Mouse (Mus musculus): ENCODE data around the gene Idh2. TPM values are rescaled to one million over a fixed set of nuclear protein-coding genes. Genes with fewer than 3 reads are reported as not detected.
A peak's percentile ranks its signal among the peaks of the same experiment; 100 is the strongest.
"Not testable (repeated sequence)": the region's sequence is repeated elsewhere in the genome, so short reads cannot be mapped to it uniquely, and the experiment has no call there.

The Idh2 gene
- polyA plus RNA-seq, 1 experiment from 2014 or later: 351 TPM

DNA sequence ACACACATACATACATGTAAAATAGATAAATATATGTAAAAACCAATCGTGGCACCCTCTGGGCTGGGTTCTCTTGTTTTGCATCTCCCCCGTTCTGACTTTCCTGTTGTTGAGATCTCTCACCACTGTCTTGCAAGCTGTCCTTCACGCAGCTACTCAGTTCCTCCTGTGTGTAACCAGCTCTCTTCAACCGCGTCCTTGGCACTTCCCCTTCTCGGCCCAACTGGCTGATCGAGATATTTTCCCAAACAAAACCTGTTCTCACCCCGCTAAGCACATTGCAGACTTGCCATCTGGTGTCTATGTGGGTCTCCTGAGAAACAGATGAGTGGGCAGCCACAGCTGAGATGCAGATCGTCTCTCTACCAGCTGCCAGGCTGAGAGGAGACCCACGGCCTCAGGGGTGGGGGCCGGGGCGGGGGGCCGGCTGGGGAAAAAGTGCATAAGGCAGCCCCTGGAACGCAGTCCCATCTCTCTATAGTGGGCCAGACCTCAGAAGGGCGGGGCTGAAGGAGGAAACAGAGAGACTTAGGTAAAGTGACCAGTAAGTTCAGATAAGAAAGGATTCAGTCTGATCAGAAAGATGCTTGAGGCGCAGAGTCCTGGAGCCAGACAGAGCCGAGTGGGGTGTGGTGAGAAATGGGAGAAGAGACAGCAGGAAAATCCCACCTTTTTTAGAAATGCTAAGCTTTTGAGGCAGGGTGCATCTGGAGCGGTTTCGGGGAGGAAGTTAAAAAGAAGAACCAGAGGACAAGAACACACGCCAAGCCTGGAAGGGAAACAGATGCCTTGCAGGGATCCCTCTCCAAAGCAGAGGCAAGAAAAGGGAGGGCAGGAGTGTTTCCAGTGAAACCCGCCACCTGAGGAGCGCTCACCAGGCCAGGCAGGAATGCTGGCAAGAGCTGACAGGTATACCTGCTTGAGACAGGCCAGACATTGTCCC lies 28.4 kb upstream of the Idh2 start:
- peak; percentile 87 for ATAC-seq
- H3K9ac ChIP-seq: 0 out of 2 replicates have a peak overlapping the region, but pooled peaks have one; percentile 18
- peaks cover 15% of the 10 kb centered on the region for H3K4me1 ChIP-seq
- H3K4me3 ChIP-seq: no peak overlapping the region
- 50% methylated on average over 22 of the region's 22 CpGs for WGBS
- H3K4me2 ChIP-seq: peak overlapping the region; percentile 31
- H3K36me3 ChIP-seq (ENCODE audit: poor library complexity, severe bottlenecking): no peaks in the 10 kb centered on the region
- H3K27ac ChIP-seq: peak overlapping the region; percentile 74
- no peaks in the 10 kb centered on the region for H3K27me3 ChIP-seq
- H3K9me3 ChIP-seq (replicated peaks): no peaks in the 10 kb centered on the region

DNA sequence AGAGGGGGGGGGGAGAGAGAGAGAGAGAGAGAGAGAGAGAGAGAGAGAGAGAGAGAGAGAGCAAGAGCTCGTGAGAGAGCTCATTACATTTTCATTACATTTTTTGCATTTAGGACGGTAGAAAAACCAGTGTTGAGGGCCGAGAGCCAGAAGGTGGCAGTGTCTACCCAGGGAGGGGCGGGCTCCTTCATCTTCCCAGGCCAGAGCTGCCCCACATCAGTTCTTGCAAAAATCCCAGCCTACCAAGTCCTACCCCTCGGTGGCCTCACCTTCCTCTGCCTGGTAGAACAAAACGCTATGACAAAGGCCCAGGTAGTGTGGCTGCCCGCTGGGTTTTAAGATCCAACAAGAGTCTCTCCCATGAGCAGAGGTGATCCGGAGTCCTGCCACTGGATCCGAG lies 25.6 kb upstream of the Idh2 start:
- WGBS: 14% methylated on average over 9 of the region's 9 CpGs
- Histone ChIP-seq H3K4me3 (no peak overlapping the region), H3K27ac (no peak overlapping the region), H3K4me1 (peaks cover 15% of the 10 kb centered on the region), H3K36me3 (ENCODE audit: poor library complexity, severe bottlenecking) (no peaks in the 10 kb centered on the region), H3K4me2 (no peak overlapping the region), H3K9ac (no peak overlapping the region; the same call in 1 of the 2 replicates), H3K9me3 (replicated peaks) (peaks cover 12% of the 10 kb centered on the region), H3K27me3 (no peaks in the 10 kb centered on the region)
- ATAC-seq: peak; percentile 69; the same call in 1 of the 2 replicates

DNA sequence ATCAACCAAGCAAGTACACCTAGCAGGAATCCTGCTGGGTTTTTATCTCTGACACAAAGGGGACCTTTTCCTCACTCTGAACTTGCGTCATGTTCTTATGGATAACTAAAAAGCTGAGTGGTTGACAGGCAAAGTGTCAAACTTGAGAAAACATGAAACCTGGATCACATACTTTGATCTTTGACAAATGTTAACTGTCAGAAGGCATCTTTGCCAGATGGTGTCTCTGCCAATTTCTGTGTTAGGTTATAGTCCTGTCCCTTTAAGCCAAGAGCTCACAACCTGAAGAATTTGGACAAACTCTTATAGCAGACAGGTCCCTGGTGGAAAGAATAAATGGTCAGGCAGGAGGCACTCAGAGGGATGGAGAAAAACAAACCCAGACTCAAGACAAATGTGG lies 23.2 kb upstream of the Idh2 start:
- Histone ChIP-seq H3K27ac (no peak overlapping the region), H3K4me3 (no peak overlapping the region), H3K27me3 (no peaks in the 10 kb centered on the region), H3K9ac (no peak overlapping the region), H3K4me2 (no peak overlapping the region), H3K9me3 (replicated peaks) (peaks cover 12% of the 10 kb centered on the region), H3K4me1 (peaks cover 22% of the 10 kb centered on the region), H3K36me3 (ENCODE audit: poor library complexity, severe bottlenecking) (no peaks in the 10 kb centered on the region)
- ATAC-seq: no peak
- WGBS: 61% methylated on average over 1 of the region's 1 CpGs

DNA sequence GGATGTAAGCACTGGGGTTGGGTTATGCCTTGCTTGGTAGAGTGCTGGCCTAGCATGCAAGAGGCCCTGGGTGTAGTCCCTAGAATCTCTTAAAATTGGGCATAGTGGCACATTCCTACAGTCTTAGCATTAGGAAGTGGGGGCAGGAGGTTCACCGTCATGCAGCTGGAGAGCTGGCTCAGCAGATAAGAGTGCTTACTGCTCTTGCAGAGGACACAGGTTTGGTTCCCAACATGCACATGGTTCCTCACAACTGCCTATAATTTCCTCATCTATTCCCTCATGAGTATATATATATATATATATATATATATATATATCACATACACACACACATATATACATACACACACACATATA lies 20.0 kb upstream of the Idh2 start:
- 0 out of 2 replicates have a peak, but pooled peaks have one; percentile 7 for ATAC-seq
- Histone ChIP-seq H3K4me1 (peaks cover 15% of the 10 kb centered on the region), H3K36me3 (ENCODE audit: poor library complexity, severe bottlenecking) (no peaks in the 10 kb centered on the region), H3K4me2 (no peak overlapping the region), H3K9me3 (replicated peaks) (peaks cover 12% of the 10 kb centered on the region), H3K4me3 (no peak overlapping the region), H3K9ac (0 out of 2 replicates have a peak overlapping the region, but pooled peaks have one; percentile 37), H3K27ac (peak overlapping the region; percentile 74; the same call in 1 of the 2 replicates), H3K27me3 (no peaks in the 10 kb centered on the region)
- WGBS: 93% methylated on average over 1 of the region's 1 CpGs

DNA sequence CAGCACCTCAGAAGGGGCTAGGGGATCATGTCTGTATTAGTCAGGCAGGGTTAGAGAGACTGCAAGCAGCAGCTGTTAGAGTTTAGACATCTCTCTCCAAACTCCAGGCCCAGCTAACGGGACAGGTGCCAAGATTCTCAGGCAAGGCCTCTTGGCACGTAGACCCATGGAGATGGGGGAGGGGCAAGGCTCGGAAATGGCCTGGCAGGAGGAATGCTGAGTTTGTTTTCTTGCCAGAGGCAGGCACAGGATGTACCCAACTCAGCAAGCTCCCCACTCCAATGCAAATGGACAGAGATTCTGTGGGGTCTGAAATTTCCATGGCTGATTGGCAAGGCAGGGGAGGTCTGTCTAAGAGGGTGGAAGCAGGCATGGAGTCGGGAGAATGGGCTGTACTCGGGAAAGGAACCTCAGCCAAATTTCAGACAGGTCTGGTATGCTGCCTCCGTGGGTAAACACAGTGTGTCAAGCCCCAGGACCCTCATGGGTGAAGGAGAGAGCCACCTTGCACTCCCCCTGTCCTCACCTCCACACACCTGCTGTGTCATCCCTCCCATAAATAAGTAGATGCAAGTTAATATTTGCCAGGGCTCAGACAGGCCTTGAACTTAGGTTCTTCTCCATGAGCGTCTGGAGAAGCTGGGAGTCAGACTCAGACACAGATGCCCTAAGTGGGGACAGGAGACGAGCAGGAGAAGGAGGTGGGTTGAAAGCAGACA lies 19.4 kb upstream of the Idh2 start:
- peak; percentile 85 for ATAC-seq

DNA sequence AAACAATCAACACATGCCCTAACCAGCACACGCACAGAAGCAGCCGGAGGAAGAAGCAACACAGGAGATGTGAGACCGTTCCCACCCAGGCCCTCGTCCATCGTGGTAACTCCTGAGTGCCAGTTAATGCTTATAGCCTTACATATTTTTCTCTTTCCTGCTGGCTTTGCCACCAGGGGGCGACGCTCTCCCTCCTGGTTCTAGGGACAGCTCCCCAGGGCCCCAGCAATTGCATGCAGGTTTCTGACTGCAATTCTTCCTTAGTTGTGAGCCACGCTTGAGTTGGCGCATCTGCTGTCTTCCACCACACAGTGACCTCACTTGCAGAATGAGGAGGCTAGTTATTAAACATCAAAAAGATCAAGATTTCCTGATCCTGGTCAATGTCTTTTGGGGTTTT lies 17.3 kb upstream of the Idh2 start:
- Histone ChIP-seq H3K4me1 (peaks cover 15% of the 10 kb centered on the region), H3K9me3 (replicated peaks) (peaks cover 11% of the 10 kb centered on the region), H3K9ac (no peak overlapping the region), H3K4me2 (no peak overlapping the region), H3K27me3 (no peaks in the 10 kb centered on the region), H3K27ac (no peak overlapping the region), H3K4me3 (no peak overlapping the region), H3K36me3 (ENCODE audit: poor library complexity, severe bottlenecking) (no peaks in the 10 kb centered on the region)
- 49% methylated on average over 9 of the region's 9 CpGs for WGBS
- no peak; the same call in 1 of the 2 replicates for ATAC-seq

More for the DNA sequence above, 19.4 kb upstream of the Idh2 start:
- peak overlapping the region; percentile 37; the same call in 1 of the 2 replicates for H3K9ac ChIP-seq
- peak overlapping the region; percentile 74 for H3K27ac ChIP-seq
- H3K27me3 ChIP-seq: no peaks in the 10 kb centered on the region
- H3K4me3 ChIP-seq: no peak overlapping the region
- H3K4me1 ChIP-seq: peaks cover 15% of the 10 kb centered on the region
- no peaks in the 10 kb centered on the region for H3K36me3 ChIP-seq (ENCODE audit: poor library complexity, severe bottlenecking)
- H3K4me2 ChIP-seq: peak overlapping the region; percentile 15
- peaks cover 12% of the 10 kb centered on the region for H3K9me3 ChIP-seq (replicated peaks)
- WGBS: 40% methylated on average over 8 of the region's 8 CpGs

DNA sequence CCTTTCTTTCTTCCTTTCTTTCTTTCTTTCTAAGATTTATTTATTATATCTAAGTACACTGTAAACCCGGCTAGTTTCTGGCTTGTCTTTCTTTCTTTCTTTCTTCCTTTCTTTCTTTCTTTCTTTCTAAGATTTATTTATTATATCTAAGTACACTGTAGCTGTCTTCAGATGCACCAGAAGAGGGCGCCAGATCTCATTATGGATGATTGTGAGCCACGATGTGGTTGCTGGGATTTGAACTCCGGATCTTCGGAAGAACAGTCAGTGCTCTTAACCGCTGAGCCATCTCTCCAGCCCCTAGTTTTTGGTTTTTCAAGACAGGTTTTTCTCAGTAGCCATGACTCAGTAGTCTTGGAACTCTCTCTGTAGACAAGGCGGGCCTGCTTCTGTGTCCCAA lies 16.1 kb upstream of the Idh2 start:
- H3K9me3 ChIP-seq (replicated peaks); H3K4me3 ChIP-seq; H3K27me3 ChIP-seq; H3K36me3 ChIP-seq (ENCODE audit: poor library complexity, severe bottlenecking); H3K27ac ChIP-seq; H3K9ac ChIP-seq; H3K4me2 ChIP-seq; ATAC-seq: not testable (repeated sequence)
- 72% methylated on average over 7 of the region's 7 CpGs for WGBS
- H3K4me1 ChIP-seq: peaks cover 15% of the 10 kb centered on the region

DNA sequence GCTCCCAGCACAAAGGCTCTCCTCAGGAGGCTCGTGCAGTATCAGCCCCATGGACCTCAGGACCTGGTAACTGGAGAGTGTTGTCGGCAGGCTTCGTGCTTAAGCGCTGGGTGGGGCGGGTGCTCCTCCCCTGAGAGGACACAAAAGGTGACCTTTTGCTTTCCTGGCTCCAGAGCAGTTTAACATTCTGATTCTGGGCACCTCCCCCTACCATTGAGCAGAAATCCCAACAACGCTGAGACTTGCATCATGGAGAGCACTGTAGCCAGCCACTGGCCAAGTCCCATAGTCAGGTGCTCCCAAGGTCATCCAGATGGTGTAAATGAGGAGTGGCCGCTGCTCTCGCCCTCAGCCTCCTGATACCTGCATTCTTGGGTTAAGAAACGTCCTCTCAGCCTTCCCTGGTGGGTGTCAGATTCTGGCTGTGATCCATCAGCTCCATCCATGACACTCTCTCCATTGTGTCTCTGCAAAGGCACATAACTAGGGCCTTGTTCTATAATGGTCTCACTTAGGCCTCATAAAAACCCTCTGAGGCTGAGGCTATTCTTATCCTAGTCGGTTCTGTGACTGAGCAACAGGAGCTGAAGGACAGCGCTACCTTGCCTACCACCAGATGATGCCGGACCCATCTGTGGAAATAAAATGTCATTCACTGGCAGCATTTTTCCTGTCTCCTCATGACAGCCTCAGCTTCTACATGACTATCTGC lies 15.3 kb upstream of the Idh2 start:
- H3K27me3 ChIP-seq: no peaks in the 10 kb centered on the region
- no peaks in the 10 kb centered on the region for H3K9me3 ChIP-seq (replicated peaks)
- WGBS: 48% methylated on average over 12 of the region's 12 CpGs

DNA sequence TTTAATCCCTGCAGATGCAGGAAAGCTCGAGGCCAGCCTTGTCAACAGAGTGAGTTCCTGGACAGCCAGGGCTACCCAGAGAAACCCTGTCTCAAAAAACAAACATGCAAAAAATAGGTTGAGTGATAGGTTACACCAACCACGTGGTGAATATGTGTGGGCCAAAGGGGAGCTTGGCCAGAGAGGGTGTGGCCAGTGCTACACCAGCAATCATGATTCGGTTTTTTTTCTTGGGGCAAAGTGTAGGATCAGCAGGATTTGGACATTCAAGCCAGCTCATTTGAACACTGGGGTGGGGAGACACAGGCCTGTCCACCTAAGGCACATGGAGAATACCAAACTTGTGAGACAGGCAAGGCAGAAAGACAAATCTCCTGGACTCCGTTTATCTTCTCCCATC lies 14.1 kb upstream of the Idh2 start:
- WGBS: 73% methylated on average over 4 of the region's 4 CpGs
- Histone ChIP-seq H3K27me3 (no peaks in the 10 kb centered on the region), H3K4me3 (no peak overlapping the region), H3K36me3 (ENCODE audit: poor library complexity, severe bottlenecking) (no peaks in the 10 kb centered on the region), H3K27ac (no peak overlapping the region), H3K4me2 (no peak overlapping the region), H3K9ac (no peak overlapping the region), H3K9me3 (replicated peaks) (no peaks in the 10 kb centered on the region), H3K4me1 (peaks cover 6% of the 10 kb centered on the region)
- ATAC-seq: no peak

More for the DNA sequence above, 15.3 kb upstream of the Idh2 start:
- H3K27ac ChIP-seq: no peak overlapping the region
- H3K4me3 ChIP-seq: no peak overlapping the region
- peaks cover 15% of the 10 kb centered on the region for H3K4me1 ChIP-seq
- no peak for ATAC-seq
- no peak overlapping the region for H3K4me2 ChIP-seq
- H3K9ac ChIP-seq: no peak overlapping the region
- no peaks in the 10 kb centered on the region for H3K36me3 ChIP-seq (ENCODE audit: poor library complexity, severe bottlenecking)

DNA sequence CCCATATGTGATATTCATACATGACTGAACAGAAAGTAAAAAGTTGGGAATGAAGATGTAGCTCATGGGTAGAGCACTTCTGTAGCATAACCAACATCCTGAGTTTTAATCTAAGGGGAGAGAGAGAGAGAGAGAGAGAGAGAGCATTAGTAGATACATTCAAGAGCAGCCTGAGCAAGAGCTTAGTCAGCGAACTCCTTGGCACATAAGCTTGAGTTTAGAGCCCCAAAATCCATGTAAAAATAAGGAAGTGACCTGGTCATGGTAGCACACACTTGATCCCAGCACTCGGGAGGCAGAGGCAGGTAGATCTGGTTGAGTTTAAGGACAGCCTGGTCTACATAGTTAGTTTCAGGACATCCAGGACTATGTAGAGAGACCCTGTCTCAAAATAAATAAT lies 8.5 kb upstream of the Idh2 start:
- Histone ChIP-seq H3K9ac (no peak overlapping the region), H3K36me3 (ENCODE audit: poor library complexity, severe bottlenecking) (no peaks in the 10 kb centered on the region), H3K27ac (no peak overlapping the region), H3K4me2 (no peak overlapping the region), H3K4me3 (no peak overlapping the region), H3K27me3 (no peaks in the 10 kb centered on the region), H3K9me3 (replicated peaks) (no peaks in the 10 kb centered on the region), H3K4me1 (no peaks in the 10 kb centered on the region)
- ATAC-seq: no peak
- WGBS: 89% methylated on average over 2 of the region's 2 CpGs

DNA sequence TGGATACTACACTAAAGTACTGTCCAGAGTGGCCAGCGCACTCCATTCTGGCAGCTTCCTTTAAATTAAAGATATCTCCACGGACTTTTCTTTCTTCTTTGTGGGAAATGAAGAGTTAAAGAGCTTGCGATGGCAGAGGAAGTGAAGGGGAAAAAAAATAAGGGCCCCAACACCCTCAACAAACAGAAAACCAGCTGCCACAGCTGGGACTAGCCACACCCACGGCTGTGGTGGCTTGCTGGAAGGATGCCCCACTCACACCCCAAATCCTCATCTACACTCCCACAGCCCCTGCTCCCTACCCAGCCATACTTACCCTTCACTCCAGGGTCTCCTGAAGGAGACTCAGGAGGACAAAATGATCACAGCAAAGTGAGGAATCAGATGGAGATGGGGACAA lies 7.9 kb upstream of the Idh2 start:
- no peaks in the 10 kb centered on the region for H3K9me3 ChIP-seq (replicated peaks)
- no peak overlapping the region for H3K9ac ChIP-seq
- H3K4me3 ChIP-seq: no peak overlapping the region
- ATAC-seq: no peak
- H3K4me2 ChIP-seq: no peak overlapping the region
- H3K27me3 ChIP-seq: no peaks in the 10 kb centered on the region
- H3K36me3 ChIP-seq (ENCODE audit: poor library complexity, severe bottlenecking): no peaks in the 10 kb centered on the region
- 67% methylated on average over 4 of the region's 4 CpGs for WGBS
- H3K27ac ChIP-seq: no peak overlapping the region
- H3K4me1 ChIP-seq: no peaks in the 10 kb centered on the region

DNA sequence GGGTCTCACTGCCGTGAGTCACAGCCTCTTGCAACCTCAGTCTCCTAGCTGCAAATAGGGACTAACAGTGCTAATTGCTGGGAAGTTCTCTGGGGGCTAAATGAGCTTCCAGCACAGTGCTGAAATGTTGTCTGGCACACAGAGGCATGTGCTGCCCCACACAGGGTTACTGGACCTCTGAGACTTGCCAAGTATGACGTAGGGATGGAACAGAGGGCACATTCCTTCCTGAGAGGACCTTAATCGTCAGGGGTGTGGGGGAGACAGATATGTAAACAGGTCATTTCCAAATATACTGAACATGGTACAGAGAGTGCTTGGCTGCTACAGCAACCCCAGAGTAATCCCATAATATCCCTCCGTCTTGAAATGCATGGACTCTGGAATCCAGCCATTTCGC lies 5.9 kb upstream of the Idh2 start:
- Histone ChIP-seq H3K4me1 (peaks cover 2% of the 10 kb centered on the region), H3K4me3 (no peak overlapping the region), H3K27ac (no peak overlapping the region), H3K9me3 (replicated peaks) (no peaks in the 10 kb centered on the region), H3K27me3 (no peaks in the 10 kb centered on the region), H3K36me3 (ENCODE audit: poor library complexity, severe bottlenecking) (no peaks in the 10 kb centered on the region), H3K4me2 (no peak overlapping the region), H3K9ac (no peak overlapping the region)
- ATAC-seq: no peak
- WGBS: 79% methylated on average over 5 of the region's 5 CpGs

Measured in forebrain, embryonic 13.5 days (tissue).